Mouse (Mus musculus) cerebellum, adult 2 months (tissue): Measurements from ENCODE around the gene Schip1.

Experiments
- CTCF ChIP-seq: fragments of 200-500 bp; IDR thresholded peaks from 2 replicates; pipeline ENCODE4 v1.5.1; 2011; ENCODE audit warnings: low read depth, mild to moderate bottlenecking, control low read depth, low read length, moderate library complexity, borderline replicate concordance; ENCODE audit not compliant: insufficient read depth
- POLR2A ChIP-seq: fragments of 200-500 bp; IDR thresholded peaks from 2 replicates; pipeline ENCODE4 v1.6.1; 2011; ENCODE audit warnings: low read length, control low read depth, borderline replicate concordance; ENCODE audit not compliant: insufficient read depth

DNA sequence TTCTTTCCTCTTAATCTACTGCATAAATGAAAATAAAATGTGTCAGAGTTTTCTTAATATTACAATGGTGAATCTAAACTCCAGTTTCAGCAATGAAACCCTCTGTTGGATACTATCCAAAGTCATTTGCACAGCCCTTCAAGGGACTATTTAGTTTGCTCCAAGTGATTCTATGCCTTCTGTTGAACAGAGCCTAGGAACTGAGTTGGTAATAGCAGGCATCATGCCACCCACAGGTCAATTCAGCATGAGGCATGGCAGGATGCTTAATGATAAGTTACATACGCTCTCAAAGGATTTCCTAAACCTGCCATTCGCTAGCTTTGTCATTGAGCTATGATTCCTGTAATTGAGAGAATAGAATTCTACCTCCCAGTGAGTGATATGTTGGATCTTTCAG, 219.9 kb downstream of the Schip1 start:
- TF ChIP-seq CTCF, result no peak
- TF ChIP-seq POLR2A, result no peak
